Mouse (Mus musculus): ENCODE data around the gene Cadps. TPM values are rescaled to one million over a fixed set of nuclear protein-coding genes. Genes with fewer than 3 reads are reported as not detected.

The Cadps gene
- polyA plus RNA-seq, 1 experiment from 2014 or later = 0.31 TPM

- H3K4me1 ChIP-seq = no peaks in the 10 kb centered on the region
- H3K27ac ChIP-seq = no peak overlapping the region
- H3K4me2 ChIP-seq = no peak overlapping the region
- H3K27me3 ChIP-seq = no peaks in the 10 kb centered on the region
- H3K9ac ChIP-seq = no peak overlapping the region
- no peaks in the 10 kb centered on the region for H3K9me3 ChIP-seq
- no peak for ATAC-seq (ENCODE audit: borderline replicate concordance, extremely low read depth, low FRiP score, low TSS enrichment)
- no peak overlapping the region for H3K4me3 ChIP-seq
- no peaks in the 10 kb centered on the region for H3K36me3 ChIP-seq
- 81% methylated on average over 5 of the region's 5 CpGs for WGBS
Observed at GRCm38 (mm10) chr14:12400116-12400515, 422.8 kb downstream of the Cadps start.

DNA sequence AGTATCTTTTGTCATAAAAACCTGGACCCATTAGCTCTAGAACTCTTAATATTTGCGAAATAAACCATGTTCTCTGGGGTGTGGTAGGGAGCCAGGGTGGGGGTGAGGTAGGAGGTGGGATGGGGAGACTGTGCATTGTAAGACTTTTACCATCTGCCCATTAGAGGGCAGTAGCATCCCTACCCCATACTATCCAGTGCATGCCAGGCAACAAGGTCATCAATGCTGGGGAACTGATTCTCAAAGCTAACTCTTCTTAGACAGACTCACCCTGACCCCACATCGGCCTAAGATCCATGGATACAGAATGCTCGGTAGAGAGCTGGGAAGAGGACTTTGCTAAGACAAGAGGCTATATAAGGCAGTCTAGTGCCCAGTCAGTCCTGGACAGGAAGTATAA lies 425.3 kb downstream of the Cadps start:
- no peak for ATAC-seq (ENCODE audit: borderline replicate concordance, extremely low read depth, low FRiP score, low TSS enrichment)

DNA sequence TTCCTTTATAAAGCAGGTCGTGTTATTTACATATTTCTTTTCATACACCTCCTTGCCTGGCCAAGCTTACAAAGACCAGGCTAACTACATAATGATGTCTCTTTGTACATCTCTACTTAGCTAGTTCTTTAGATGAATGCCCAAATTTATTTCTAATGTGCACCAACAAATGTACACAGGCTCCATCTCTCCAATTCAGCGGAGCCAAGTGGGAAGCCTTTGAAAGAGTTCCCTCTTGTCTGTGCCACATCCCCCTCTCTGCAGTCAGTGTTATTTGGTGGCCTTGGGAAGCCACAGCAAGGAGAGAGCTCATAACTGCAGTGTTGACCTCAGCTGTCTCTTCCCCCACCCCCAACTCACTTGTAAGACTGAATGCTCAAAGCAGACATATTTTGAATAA lies 428.6 kb downstream of the Cadps start:
- no peaks in the 10 kb centered on the region for H3K36me3 ChIP-seq
- ATAC-seq (ENCODE audit: borderline replicate concordance, extremely low read depth, low FRiP score, low TSS enrichment) = no peak
- H3K9me3 ChIP-seq = no peaks in the 10 kb centered on the region
- WGBS = 63% methylated on average over 2 of the region's 2 CpGs
- no peaks in the 10 kb centered on the region for H3K27me3 ChIP-seq
- no peaks in the 10 kb centered on the region for H3K4me1 ChIP-seq
- no peak overlapping the region for H3K4me2 ChIP-seq
- no peak overlapping the region for H3K9ac ChIP-seq
- H3K27ac ChIP-seq = no peak overlapping the region
- no peak overlapping the region for H3K4me3 ChIP-seq

More for the DNA sequence above, 425.3 kb downstream of the Cadps start:
- Histone ChIP-seq H3K27ac (no peak overlapping the region), H3K4me3 (no peak overlapping the region), H3K9me3 (no peaks in the 10 kb centered on the region), H3K4me2 (no peak overlapping the region), H3K4me1 (no peaks in the 10 kb centered on the region), H3K27me3 (no peaks in the 10 kb centered on the region), H3K9ac (no peak overlapping the region), H3K36me3 (no peaks in the 10 kb centered on the region)
- WGBS = 67% methylated on average over 3 of the region's 3 CpGs

GRCm38 (mm10) chr14:12393271-12393861 lies 429.5 kb downstream of the Cadps start:
- no peaks in the 10 kb centered on the region for H3K4me1 ChIP-seq
- H3K27me3 ChIP-seq = no peaks in the 10 kb centered on the region
- no peak for ATAC-seq (ENCODE audit: borderline replicate concordance, extremely low read depth, low FRiP score, low TSS enrichment)
- H3K9ac ChIP-seq = no peak overlapping the region
- H3K9me3 ChIP-seq = no peaks in the 10 kb centered on the region
- H3K27ac ChIP-seq = no peak overlapping the region
- no peaks in the 10 kb centered on the region for H3K36me3 ChIP-seq
- no peak overlapping the region for H3K4me3 ChIP-seq
- H3K4me2 ChIP-seq = no peak overlapping the region
- 63% methylated on average over 12 of the region's 12 CpGs for WGBS

- ATAC-seq (ENCODE audit: borderline replicate concordance, extremely low read depth, low FRiP score, low TSS enrichment) = no peak
- Histone ChIP-seq H3K27ac (no peak overlapping the region), H3K4me1 (no peaks in the 10 kb centered on the region), H3K36me3 (no peaks in the 10 kb centered on the region), H3K9ac (no peak overlapping the region), H3K4me2 (no peak overlapping the region), H3K9me3 (no peaks in the 10 kb centered on the region), H3K4me3 (no peak overlapping the region), H3K27me3 (no peaks in the 10 kb centered on the region)
- 43% methylated on average over 7 of the region's 7 CpGs for WGBS
Observed at GRCm38 (mm10) chr14:12391167-12391566, 431.7 kb downstream of the Cadps start.

- H3K27me3 ChIP-seq = no peaks in the 10 kb centered on the region
- no peak overlapping the region for H3K4me2 ChIP-seq
- H3K9me3 ChIP-seq = no peaks in the 10 kb centered on the region
- ATAC-seq (ENCODE audit: borderline replicate concordance, extremely low read depth, low FRiP score, low TSS enrichment) = no peak
- 42% methylated on average over 14 of the region's 14 CpGs for WGBS
- no peak overlapping the region for H3K9ac ChIP-seq
- H3K36me3 ChIP-seq = no peaks in the 10 kb centered on the region
- H3K4me3 ChIP-seq = no peak overlapping the region
- H3K27ac ChIP-seq = no peak overlapping the region
- no peaks in the 10 kb centered on the region for H3K4me1 ChIP-seq
Observed at GRCm38 (mm10) chr14:12388806-12389436, 434.0 kb downstream of the Cadps start.

DNA sequence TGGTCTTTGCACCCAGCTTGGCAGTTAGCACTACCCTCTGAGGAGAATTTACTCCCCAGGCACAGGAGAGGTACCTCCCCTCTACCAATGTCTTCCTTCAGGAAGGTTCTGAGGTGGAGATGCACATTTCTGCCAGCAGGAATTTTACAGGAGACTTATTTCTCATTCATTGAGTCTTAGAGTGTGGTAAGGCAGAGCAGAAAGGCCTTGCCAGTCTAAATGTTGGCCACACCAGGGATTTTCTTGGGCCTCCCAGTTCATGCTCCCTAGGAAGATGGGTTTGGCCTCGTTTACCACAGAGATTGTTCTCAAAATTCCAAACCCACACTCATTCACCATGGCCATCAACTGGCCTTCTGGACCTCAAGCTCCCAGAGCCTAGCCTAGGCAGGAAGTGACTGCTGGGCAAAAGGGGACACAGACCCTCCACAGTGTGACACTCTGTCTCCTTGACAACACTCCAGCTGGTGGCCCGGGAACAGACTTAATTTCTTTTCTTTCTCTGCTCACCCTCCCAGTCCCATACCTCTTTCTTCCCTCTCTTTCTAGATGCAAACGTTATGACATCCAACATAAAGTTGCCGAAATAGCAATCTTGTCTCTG lies 434.6 kb downstream of the Cadps start:
- H3K4me1 ChIP-seq = no peaks in the 10 kb centered on the region
- H3K4me3 ChIP-seq = no peak overlapping the region
- H3K27ac ChIP-seq = no peak overlapping the region
- H3K9ac ChIP-seq = no peak overlapping the region
- H3K27me3 ChIP-seq = no peaks in the 10 kb centered on the region
- H3K36me3 ChIP-seq = no peaks in the 10 kb centered on the region
- WGBS = 30% methylated on average over 4 of the region's 4 CpGs
- no peaks in the 10 kb centered on the region for H3K9me3 ChIP-seq
- H3K4me2 ChIP-seq = no peak overlapping the region
- ATAC-seq (ENCODE audit: borderline replicate concordance, extremely low read depth, low FRiP score, low TSS enrichment) = no peak

- no peak overlapping the region for H3K4me2 ChIP-seq
- no peaks in the 10 kb centered on the region for H3K36me3 ChIP-seq
- H3K27ac ChIP-seq = no peak overlapping the region
- ATAC-seq (ENCODE audit: borderline replicate concordance, extremely low read depth, low FRiP score, low TSS enrichment) = no peak
- H3K27me3 ChIP-seq = no peaks in the 10 kb centered on the region
- no peak overlapping the region for H3K4me3 ChIP-seq
- no peaks in the 10 kb centered on the region for H3K4me1 ChIP-seq
- H3K9ac ChIP-seq = no peak overlapping the region
- H3K9me3 ChIP-seq = no peaks in the 10 kb centered on the region
- 62% methylated on average over 6 of the region's 6 CpGs for WGBS
Observed at GRCm38 (mm10) chr14:12387176-12387575, 435.7 kb downstream of the Cadps start.

DNA sequence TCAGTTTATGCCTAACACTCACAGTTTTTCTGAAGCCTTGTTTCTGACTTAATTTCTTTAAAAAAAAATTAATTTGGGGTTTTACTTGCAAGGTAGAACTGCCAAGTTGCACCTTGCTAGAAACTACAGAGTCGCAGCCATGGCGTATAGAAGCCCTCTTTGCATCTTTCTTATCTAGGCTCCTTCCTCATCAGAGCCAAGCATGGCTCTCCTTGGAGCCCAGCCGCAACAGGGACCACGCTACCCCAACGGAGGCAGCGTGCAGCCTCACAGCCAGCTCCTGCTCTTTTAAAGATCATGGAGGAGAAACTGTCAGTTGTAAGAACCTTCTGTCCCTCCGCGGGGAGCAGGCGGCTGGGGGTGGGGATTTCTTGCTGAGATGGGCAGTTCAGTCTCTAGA lies 445.0 kb downstream of the Cadps start:
- Histone ChIP-seq H3K9ac (no peak overlapping the region), H3K9me3 (no peaks in the 10 kb centered on the region), H3K4me3 (no peak overlapping the region), H3K4me1 (no peaks in the 10 kb centered on the region), H3K27me3 (no peaks in the 10 kb centered on the region), H3K36me3 (no peaks in the 10 kb centered on the region), H3K27ac (no peak overlapping the region), H3K4me2 (no peak overlapping the region)
- WGBS = 16% methylated on average over 9 of the region's 9 CpGs
- ATAC-seq (ENCODE audit: borderline replicate concordance, extremely low read depth, low FRiP score, low TSS enrichment) = no peak

- no peak overlapping the region for H3K27ac ChIP-seq
- no peaks in the 10 kb centered on the region for H3K4me1 ChIP-seq
- 84% methylated on average over 2 of the region's 2 CpGs for WGBS
- no peak overlapping the region for H3K9ac ChIP-seq
- no peaks in the 10 kb centered on the region for H3K9me3 ChIP-seq
- no peak overlapping the region for H3K4me2 ChIP-seq
- H3K36me3 ChIP-seq = no peaks in the 10 kb centered on the region
- no peak for ATAC-seq (ENCODE audit: borderline replicate concordance, extremely low read depth, low FRiP score, low TSS enrichment)
- H3K4me3 ChIP-seq = no peak overlapping the region
- H3K27me3 ChIP-seq = no peaks in the 10 kb centered on the region
Observed at GRCm38 (mm10) chr14:12377289-12377688, 445.6 kb downstream of the Cadps start.

DNA sequence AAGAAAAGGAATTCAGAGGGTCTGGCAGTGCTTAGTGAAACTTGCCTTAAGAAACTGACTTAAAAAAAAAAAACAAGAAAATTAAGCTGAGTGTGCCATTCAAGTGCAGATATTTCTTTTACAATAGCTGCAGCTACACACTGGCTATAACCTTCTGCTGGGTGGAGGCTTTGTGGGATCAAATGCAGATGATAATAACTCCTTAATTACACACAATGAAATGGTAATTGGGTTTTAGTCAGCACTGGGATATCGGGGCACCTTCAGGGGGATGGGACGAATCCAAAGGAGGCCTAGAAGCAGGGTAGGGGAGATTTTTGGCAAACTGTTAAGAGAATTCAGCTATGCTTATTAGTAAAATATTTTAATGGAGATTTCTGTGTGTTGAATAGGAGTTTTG lies 447.4 kb downstream of the Cadps start:
- Histone ChIP-seq H3K9ac (no peak overlapping the region), H3K27me3 (no peaks in the 10 kb centered on the region), H3K4me3 (no peak overlapping the region), H3K27ac (no peak overlapping the region), H3K9me3 (no peaks in the 10 kb centered on the region), H3K4me1 (no peaks in the 10 kb centered on the region), H3K36me3 (no peaks in the 10 kb centered on the region), H3K4me2 (no peak overlapping the region)
- ATAC-seq (ENCODE audit: borderline replicate concordance, extremely low read depth, low FRiP score, low TSS enrichment) = no peak
- 87% methylated on average over 2 of the region's 2 CpGs for WGBS

DNA sequence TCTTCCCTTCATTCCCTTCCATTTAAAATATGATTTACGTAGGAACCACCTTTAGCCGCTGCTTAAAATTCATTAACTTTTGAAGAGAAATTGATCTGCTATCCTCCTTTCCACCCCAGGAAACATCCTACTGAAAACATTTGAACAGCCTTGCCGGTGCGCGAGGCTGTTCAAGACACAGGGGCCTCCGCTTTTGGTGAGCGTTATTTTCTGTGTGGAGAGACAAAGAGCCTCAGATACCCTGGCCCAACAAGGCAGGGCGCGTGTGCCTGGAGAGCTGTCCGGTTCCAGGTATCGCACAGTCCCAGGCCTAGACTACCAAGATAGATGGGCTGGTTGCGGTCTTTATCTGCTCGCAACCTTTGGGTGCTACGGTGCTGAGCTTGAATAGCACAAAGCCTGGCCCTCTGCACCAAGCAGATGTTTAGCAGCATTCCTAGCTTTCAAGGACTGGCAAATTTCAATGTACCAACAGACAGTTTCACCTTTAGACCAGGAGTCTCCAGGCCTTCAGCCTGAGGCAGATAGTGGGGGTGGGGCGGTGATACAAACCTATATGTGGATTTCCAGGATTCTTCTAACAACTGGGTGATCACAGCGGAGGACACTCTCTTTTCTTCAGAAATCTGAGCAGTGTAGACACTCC lies 472.5 kb downstream of the Cadps start:
- Histone ChIP-seq H3K27ac (no peak overlapping the region), H3K4me3 (no peak overlapping the region), H3K9ac (no peak overlapping the region), H3K4me2 (no peak overlapping the region), H3K4me1 (peaks cover 9% of the 10 kb centered on the region; the same call in 1 of the 2 replicates), H3K27me3 (peaks cover 95% of the 10 kb centered on the region), H3K36me3 (no peaks in the 10 kb centered on the region), H3K9me3 (no peaks in the 10 kb centered on the region)
- ATAC-seq (ENCODE audit: borderline replicate concordance, extremely low read depth, low FRiP score, low TSS enrichment) = no peak
- 8% methylated on average over 16 of the region's 16 CpGs for WGBS
